Mouse (Mus musculus) neural tube, embryonic 14.5 days (tissue): Measurements from ENCODE around the gene Cyfip2. TPM values are rescaled to one million over a fixed set of nuclear protein-coding genes. Genes with fewer than 3 reads are reported as not detected.
"Not testable (repeated sequence)": the region's sequence is repeated elsewhere in the genome, so short reads cannot be mapped to it uniquely, and the experiment has no call there.

ENCODE experiments used
- ATAC-seq: fragments of 200-750 bp; cut with Nextera tagmentation; 2 replicates; pipeline ENCODE4 v1.8.0; 2017; ENCODE audit warnings: low read depth, mild to moderate bottlenecking, moderate TSS enrichment, moderate library complexity
- H3K27ac ChIP-seq: fragments of 300-500 bp; sonication (generic); 2 replicates; pipeline ENCODE4 v1.5.1; 2014; ENCODE audit warnings: low read depth, mild to moderate bottlenecking, control low read depth, low read length, moderate library complexity, mixed read lengths
- H3K27me3 ChIP-seq: fragments of 300-500 bp; sonication (generic); 2 replicates; pipeline ENCODE4 v1.6.1; 2014; ENCODE audit warnings: low read length; ENCODE audit not compliant: control insufficient read depth, insufficient read depth
- H3K36me3 ChIP-seq: fragments of 300-500 bp; sonication (generic); 2 replicates; pipeline ENCODE4 v1.6.1; 2014; ENCODE audit warnings: low read length, mixed read lengths; ENCODE audit not compliant: control insufficient read depth, insufficient read depth
- H3K4me1 ChIP-seq: fragments of 300-500 bp; sonication (generic); 2 replicates; pipeline ENCODE4 v1.6.1; 2014; ENCODE audit warnings: low read length; ENCODE audit not compliant: control insufficient read depth, insufficient read depth
- H3K4me2 ChIP-seq: fragments of 300-500 bp; sonication (generic); 2 replicates; pipeline ENCODE4 v1.6.1; 2014; ENCODE audit warnings: mild to moderate bottlenecking, low read depth, low read length, control low read depth
- H3K4me3 ChIP-seq: fragments of 300-500 bp; sonication (generic); 2 replicates; pipeline ENCODE4 v1.5.1; 2014; ENCODE audit warnings: low read depth, low read length, control low read depth, mixed read lengths
- H3K9ac ChIP-seq: fragments of 300-500 bp; sonication (generic); replicated peaks from 2 replicates; pipeline ENCODE4 v1.6.1; 2014; ENCODE audit warnings: low read depth, mild to moderate bottlenecking, control low read depth, low read length, mixed read lengths
- H3K9me3 ChIP-seq: fragments of 300-500 bp; sonication (generic); 2 replicates; pipeline ENCODE4 v1.6.1; 2016; ENCODE audit warnings: low read length; ENCODE audit not compliant: control insufficient read depth
- WGBS: fragments of 180-500 bp; shearing (Covaris S2); extraction: QIAGEN DNeasy Blood & Tissue Kit; methylation state at CpG from one replicate; pipeline ENCODE4 v1.1.7; 2014; 5-methylcytosine and 5-hydroxymethylcytosine counted together
- polyA plus RNA-seq: library from polyadenylated mRNA; unstranded; fragments of >200 nt; fragmentation: Nextera tagmentation; extraction: Ambion mirVana; gene quantifications from 2 replicates; pipeline ENCODE4 v1.2.1, GENCODE M21; 2014

Gene Cyfip2
- polyA plus RNA-seq, 1 experiment from 2014 or later: 129 TPM

GRCm38 (mm10) chr11:46184946-46185345 is 127.7 kb downstream of the Cyfip2 start:
- H3K9ac ChIP-seq: no peak overlapping the region
- no peak overlapping the region for H3K4me3 ChIP-seq
- WGBS: 80% methylated on average over 3 of the region's 3 CpGs
- H3K4me1 ChIP-seq: no peaks in the 10 kb centered on the region
- no peak overlapping the region for H3K27ac ChIP-seq
- no peaks in the 10 kb centered on the region for H3K9me3 ChIP-seq
- no peak for ATAC-seq
- H3K4me2 ChIP-seq: no peak overlapping the region
- H3K36me3 ChIP-seq: no peaks in the 10 kb centered on the region
- no peaks in the 10 kb centered on the region for H3K27me3 ChIP-seq

DNA sequence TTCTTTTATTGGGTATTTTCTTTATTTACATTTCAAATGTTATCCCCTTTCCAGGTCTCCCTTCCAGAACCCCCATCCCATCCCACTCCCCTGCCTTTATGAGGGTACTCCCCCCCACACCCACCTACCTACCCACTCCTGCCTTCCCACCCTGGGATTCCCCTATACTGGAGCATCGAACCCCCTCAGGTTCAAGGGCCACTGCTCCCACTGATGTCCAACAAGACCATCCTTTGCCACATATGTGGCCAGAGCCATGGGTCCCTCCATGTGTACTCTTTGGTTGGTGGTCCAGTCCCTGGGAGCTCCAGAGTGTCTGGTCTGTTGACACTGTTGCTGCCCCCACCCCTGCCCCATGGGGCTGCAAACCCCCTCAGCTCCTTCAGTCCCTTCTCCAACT is 130.6 kb downstream of the Cyfip2 start:
- not testable (repeated sequence) for H3K36me3 ChIP-seq, H3K27ac ChIP-seq, H3K4me2 ChIP-seq, H3K27me3 ChIP-seq, H3K4me1 ChIP-seq, H3K9me3 ChIP-seq, H3K9ac ChIP-seq, H3K4me3 ChIP-seq, ATAC-seq
- WGBS: 89% methylated on average over 1 of the region's 1 CpGs

- Histone ChIP-seq H3K36me3 (no peaks in the 10 kb centered on the region), H3K27me3 (no peaks in the 10 kb centered on the region), H3K4me3 (no peak overlapping the region), H3K9me3 (no peaks in the 10 kb centered on the region), H3K4me2 (no peak overlapping the region), H3K9ac (no peak overlapping the region), H3K27ac (no peak overlapping the region), H3K4me1 (no peaks in the 10 kb centered on the region)
- 77% methylated on average over 10 of the region's 10 CpGs for WGBS
- ATAC-seq: no peak
These were observed 135.2 kb downstream of the Cyfip2 start for GRCm38 (mm10) chr11:46177246-46178043.

- H3K4me1 ChIP-seq: no peaks in the 10 kb centered on the region
- no peak overlapping the region for H3K27ac ChIP-seq
- H3K27me3 ChIP-seq: no peaks in the 10 kb centered on the region
- H3K9ac ChIP-seq: no peak overlapping the region
- H3K36me3 ChIP-seq: no peaks in the 10 kb centered on the region
- WGBS: 96% methylated on average over 6 of the region's 6 CpGs
- H3K4me3 ChIP-seq: no peak overlapping the region
- no peak overlapping the region for H3K4me2 ChIP-seq
- no peak for ATAC-seq
- no peaks in the 10 kb centered on the region for H3K9me3 ChIP-seq
These were observed 136.5 kb downstream of the Cyfip2 start for GRCm38 (mm10) chr11:46176155-46176554.

GRCm38 (mm10) chr11:46172128-46172527 is 140.5 kb downstream of the Cyfip2 start:
- H3K4me2 ChIP-seq: no peak overlapping the region
- no peak overlapping the region for H3K4me3 ChIP-seq
- no peaks in the 10 kb centered on the region for H3K27me3 ChIP-seq
- 93% methylated on average over 9 of the region's 9 CpGs for WGBS
- no peak overlapping the region for H3K27ac ChIP-seq
- no peaks in the 10 kb centered on the region for H3K36me3 ChIP-seq
- H3K9me3 ChIP-seq: no peaks in the 10 kb centered on the region
- no peak for ATAC-seq
- no peaks in the 10 kb centered on the region for H3K4me1 ChIP-seq
- no peak overlapping the region for H3K9ac ChIP-seq

DNA sequence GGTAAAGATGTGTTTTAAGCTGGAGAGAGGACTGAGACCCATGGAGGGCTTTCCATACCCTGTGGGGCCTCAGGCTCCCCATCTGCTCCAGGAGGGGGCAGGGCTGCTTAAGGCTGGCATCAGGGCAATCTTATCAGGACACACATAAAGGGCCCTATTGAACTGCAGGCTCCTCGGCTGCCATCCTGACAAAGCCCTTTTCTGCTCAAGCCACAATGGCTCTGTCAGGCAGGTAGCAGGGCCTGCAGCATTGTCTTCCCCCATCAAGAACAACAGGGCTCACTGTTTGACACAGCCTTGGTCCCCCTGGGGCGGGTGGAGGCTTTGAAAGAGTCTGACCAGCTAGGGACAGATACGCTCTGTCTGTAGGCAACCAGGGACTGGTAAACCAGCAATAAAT is 142.8 kb downstream of the Cyfip2 start:
- Histone ChIP-seq H3K9me3 (no peaks in the 10 kb centered on the region), H3K9ac (no peak overlapping the region), H3K27me3 (no peaks in the 10 kb centered on the region), H3K36me3 (no peaks in the 10 kb centered on the region), H3K4me2 (no peak overlapping the region), H3K4me3 (no peak overlapping the region), H3K27ac (no peak overlapping the region), H3K4me1 (no peaks in the 10 kb centered on the region)
- no peak for ATAC-seq
- WGBS: 28% methylated on average over 3 of the region's 3 CpGs

- no peak for ATAC-seq
- no peak overlapping the region for H3K4me2 ChIP-seq
- H3K4me1 ChIP-seq: no peaks in the 10 kb centered on the region
- no peak overlapping the region for H3K9ac ChIP-seq
- no peaks in the 10 kb centered on the region for H3K9me3 ChIP-seq
- H3K27me3 ChIP-seq: no peaks in the 10 kb centered on the region
- H3K4me3 ChIP-seq: no peak overlapping the region
- 90% methylated on average over 7 of the region's 7 CpGs for WGBS
- H3K27ac ChIP-seq: no peak overlapping the region
- H3K36me3 ChIP-seq: no peaks in the 10 kb centered on the region
These were observed 144.2 kb downstream of the Cyfip2 start for GRCm38 (mm10) chr11:46168506-46168905.

DNA sequence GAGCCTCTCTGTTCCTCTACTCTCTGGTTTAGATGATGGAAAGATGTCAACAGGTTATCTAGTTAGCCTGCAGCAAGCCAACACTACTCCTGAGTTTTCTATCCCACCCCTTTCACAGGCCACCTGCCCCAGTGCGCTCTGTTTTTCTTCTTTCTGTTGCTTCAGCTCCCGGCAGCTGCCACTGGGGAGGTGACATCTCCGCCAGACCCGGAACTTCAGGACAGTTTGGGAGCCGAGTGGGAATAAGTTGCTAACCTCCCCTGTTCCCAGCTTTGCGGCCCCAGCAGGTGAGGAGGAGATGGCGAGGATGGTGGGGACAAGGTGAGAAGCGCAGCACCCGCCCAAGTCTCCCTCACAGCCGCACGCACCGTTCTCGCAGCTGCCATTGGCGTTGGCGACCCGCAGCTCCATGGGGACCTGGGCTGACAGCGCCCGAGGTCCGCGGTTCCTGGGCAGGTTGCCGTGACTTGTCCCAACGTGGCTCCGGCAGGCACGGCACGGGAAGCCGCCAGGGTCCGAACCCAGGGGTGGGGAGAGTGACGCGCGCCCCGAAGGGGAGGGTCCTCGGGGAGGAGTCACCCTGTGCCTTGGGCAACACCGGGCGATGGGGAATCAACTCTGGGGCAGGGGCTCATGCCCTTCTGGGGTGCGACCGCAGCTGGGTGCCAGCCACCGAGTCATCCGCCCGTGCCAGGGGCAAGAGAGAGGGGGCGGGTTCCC is 146.6 kb downstream of the Cyfip2 start, which contains the start of gene Nipal4:
Nipal4 (minus strand) TSS at position 643 of the 720 bp plus-strand sequence.
- peak within 1 kb of the TSS; percentile 76 for H3K4me2 ChIP-seq
- H3K27me3 ChIP-seq: no peaks in the 10 kb centered on the region
- H3K9ac ChIP-seq: peak within 1 kb of the TSS; percentile 39
- 2% methylated on average over 40 of the region's 40 CpGs for WGBS
- no peaks in the 10 kb centered on the region for H3K36me3 ChIP-seq
- no peak within 1 kb of the TSS for H3K27ac ChIP-seq
- H3K4me3 ChIP-seq: peak within 1 kb of the TSS; percentile 37
- H3K4me1 ChIP-seq: no peaks in the 10 kb centered on the region
- no peaks in the 10 kb centered on the region for H3K9me3 ChIP-seq
- 0 out of 2 replicates have a peak, but pooled peaks have one; percentile 44 for ATAC-seq

- Histone ChIP-seq H3K9ac (no peak overlapping the region), H3K4me2 (no peak overlapping the region), H3K9me3 (no peaks in the 10 kb centered on the region), H3K4me3 (no peak overlapping the region), H3K4me1 (no peaks in the 10 kb centered on the region), H3K27me3 (no peaks in the 10 kb centered on the region), H3K36me3 (no peaks in the 10 kb centered on the region), H3K27ac (no peak overlapping the region)
- ATAC-seq: no peak
These were observed 155.2 kb downstream of the Cyfip2 start for GRCm38 (mm10) chr11:46157462-46157861.
